Mouse (Mus musculus) E14TG2a.4 (cell line): ENCODE measurements around the gene Crim1.

Experiments used
- CTCF ChIP-seq: conservative IDR thresholded peaks from 2 replicates; pipeline ENCODE4 v1.5.1; 2014; ENCODE audit warnings: low read length
- NANOG ChIP-seq: IDR thresholded peaks from 2 replicates; pipeline ENCODE4 v1.6.1; 2014; ENCODE audit warnings: borderline replicate concordance, low read length, mixed read lengths

GRCm38 (mm10) chr17:78304059-78304458, 104.0 kb downstream of the Crim1 start:
- TF ChIP-seq CTCF (no peak), NANOG (no peak)
